Comparison of ENCODE assay signal across 8 mouse cellular contexts in the genomic region with DNA sequence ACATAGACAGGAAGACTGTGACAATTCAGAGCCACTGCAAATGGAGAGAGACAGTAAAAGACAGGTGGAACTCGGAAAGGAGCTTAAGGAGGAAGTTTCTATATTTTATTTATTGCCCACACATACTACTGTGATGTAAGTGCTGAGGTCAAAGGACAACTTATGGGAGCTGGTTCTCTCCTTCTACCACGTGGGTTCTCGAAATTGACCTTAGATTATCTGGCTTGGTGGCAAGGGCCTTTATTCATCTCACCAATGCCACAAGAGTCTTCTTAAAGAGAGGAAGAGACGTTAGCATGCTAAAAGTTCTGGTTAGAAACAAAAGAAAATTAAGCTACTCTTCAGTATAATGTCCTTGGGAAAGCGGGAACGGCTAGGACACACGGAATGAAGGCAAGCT. TPM values are rescaled to one million over a fixed set of nuclear protein-coding genes. Genes with fewer than 3 reads are reported as not detected.
DNase-seq lines count a peak whose midpoint lies in the region; ATAC-seq lines count a peak whose summit lies in the region.

No protein-coding gene starts in this region.

- peak overlapping the region; percentile 77 for H3K4me3 ChIP-seq in erythroblast, embryonic 14.5 days (replicated peaks)
- peak overlapping the region; percentile 92 for H3K4me3 ChIP-seq in forebrain, embryonic 11.5 days (ENCODE audit: low read depth, low read length)
- peak overlapping the region; percentile 90 for H3K4me3 ChIP-seq in liver, embryonic 13.5 days (replicated peaks)

- H3K9me3 ChIP-seq in erythroblast, embryonic 14.5 days (ENCODE audit: control insufficient read depth, low read length) = no peaks in the 10 kb centered on the region
- no peaks in the 10 kb centered on the region for H3K9me3 ChIP-seq in forebrain, embryonic 11.5 days (ENCODE audit: control insufficient read depth, low read length)
- no peaks in the 10 kb centered on the region for H3K9me3 ChIP-seq in liver, embryonic 13.5 days (replicated peaks)

- no peak overlapping the region for H3K27ac ChIP-seq in forebrain, embryonic 11.5 days (ENCODE audit: low read depth, low read length)
- peak overlapping the region; percentile 99 for H3K27ac ChIP-seq in liver, embryonic 13.5 days

- peak; percentile 50 for DNase-seq in 416B (ENCODE audit: low read depth)
- DNase-seq in forebrain, embryonic 11.5 days (ENCODE audit: low spot score) = no peak
- peak; percentile 2 for DNase-seq in liver, embryonic 13.5 days
- DNase-seq in yolk sac, embryonic 10.5 days (ENCODE audit: low spot score) = no peak
- no peak for DNase-seq in cerebellum, postnatal 10 days
- DNase-seq in layer of hippocampus, adult 11-12 months (ENCODE audit: low spot score) = no peak

- H3K4me2 ChIP-seq in forebrain, embryonic 11.5 days (ENCODE audit: low read depth, low read length, severe bottlenecking) = peak overlapping the region; percentile 79
- H3K4me2 ChIP-seq in liver, embryonic 13.5 days = peak overlapping the region; percentile 94

- H3K9ac ChIP-seq in forebrain, embryonic 11.5 days (ENCODE audit: low read length) = peak overlapping the region; percentile 99
- H3K9ac ChIP-seq in liver, embryonic 13.5 days = peak overlapping the region; percentile 96

- H3K4me1 ChIP-seq in erythroblast, embryonic 14.5 days (ENCODE audit: control insufficient read depth) = peaks cover 44% of the 10 kb centered on the region
- H3K4me1 ChIP-seq in forebrain, embryonic 11.5 days (replicated peaks; ENCODE audit: control insufficient read depth, insufficient read depth, low read length) = no peaks in the 10 kb centered on the region; the same call in 1 of the 2 replicates
- H3K4me1 ChIP-seq in liver, embryonic 13.5 days (replicated peaks) = peaks cover 51% of the 10 kb centered on the region

- peaks cover 13% of the 10 kb centered on the region for H3K36me3 ChIP-seq in erythroblast, embryonic 14.5 days (ENCODE audit: control insufficient read depth)
- H3K36me3 ChIP-seq in forebrain, embryonic 11.5 days (ENCODE audit: control insufficient read depth, insufficient read depth, low read length) = no peaks in the 10 kb centered on the region
- H3K36me3 ChIP-seq in liver, embryonic 13.5 days = peaks cover 3% of the 10 kb centered on the region; the same call in 1 of the 2 replicates

- H3K27me3 ChIP-seq in erythroblast, embryonic 14.5 days (ENCODE audit: control insufficient read depth) = no peaks in the 10 kb centered on the region
- no peaks in the 10 kb centered on the region for H3K27me3 ChIP-seq in forebrain, embryonic 11.5 days (ENCODE audit: control insufficient read depth, insufficient read depth, low read length)
- H3K27me3 ChIP-seq in liver, embryonic 13.5 days = no peaks in the 10 kb centered on the region

- no peak for ATAC-seq in erythroblast, adult 5-6 weeks (replicated peaks; ENCODE audit: low FRiP score, poor library complexity, severe bottlenecking)
- no peak for ATAC-seq in forebrain, embryonic 11.5 days (replicated peaks; ENCODE audit: low FRiP score)
- ATAC-seq in liver, embryonic 13.5 days (ENCODE audit: low read depth) = no peak

- WGBS in forebrain, embryonic 11.5 days = 30% methylated on average over 7 of the region's 7 CpGs
- 5% methylated on average over 7 of the region's 7 CpGs for WGBS in liver, embryonic 13.5 days (ENCODE audit: insufficient replicate concordance)

RNA-seq across cellular contexts. Expression of a gene that starts 0.9 kb away (rescaled TPM):
- 0.32 and 0.52 TPM in 2 replicates for polyA plus RNA-seq in erythroblast, embryonic 14.5 days (2012)
- total RNA-seq in erythroblast, adult 5-6 weeks (2015; ENCODE audit: low replicate concordance) = 20.6 and 34.9 TPM in 2 replicates
- 18.1 and 42.5 TPM in 2 replicates for total RNA-seq in erythroblast, adult 5-6 weeks (2017; ENCODE audit: low replicate concordance)
- 62.6 and 64.9 TPM in 2 replicates for polyA plus RNA-seq in forebrain, embryonic 11.5 days (2014; fragmentation: Nextera tagmentation; extraction: Ambion mirVana)
- 11.4 and 15.2 TPM in 2 replicates for polyA plus RNA-seq in liver, embryonic 13.5 days (2015; fragmentation: Nextera tagmentation; extraction: Ambion mirVana)

Comparison
In these comparisons a context has a peak if more than half of its experiments do, and no peak if none do; other contexts are left out.
1. DNase-seq: peak in 416B (single experiment) and liver, embryonic 13.5 days (single experiment); none in forebrain, embryonic 11.5 days (single experiment), yolk sac, embryonic 10.5 days (single experiment), cerebellum, postnatal 10 days (0 of 2) and layer of hippocampus, adult 11-12 months (single experiment).
2. Peak in every context shown above with its lines, with median percentiles within 50 percentile points of each other: H3K4me3 ChIP-seq.